Mouse (Mus musculus) cerebellum, postnatal 10 days (tissue): Measurements from ENCODE around the gene Col12a1.
A peak's percentile ranks its signal among the peaks of the same experiment; 100 is the strongest.

Experiments used
- DNase-seq, 2 experiments: peaks; one replicate each; pipeline ENCODE4 v3.0.0; 2021; ENCODE audit warnings: mixed read lengths in 2 of 2

Col12a1 gene

GRCm38 (mm10) chr9:79603448-79603847 lies 115.2 kb downstream of the Col12a1 start:
- DNase-seq: no peak

DNA sequence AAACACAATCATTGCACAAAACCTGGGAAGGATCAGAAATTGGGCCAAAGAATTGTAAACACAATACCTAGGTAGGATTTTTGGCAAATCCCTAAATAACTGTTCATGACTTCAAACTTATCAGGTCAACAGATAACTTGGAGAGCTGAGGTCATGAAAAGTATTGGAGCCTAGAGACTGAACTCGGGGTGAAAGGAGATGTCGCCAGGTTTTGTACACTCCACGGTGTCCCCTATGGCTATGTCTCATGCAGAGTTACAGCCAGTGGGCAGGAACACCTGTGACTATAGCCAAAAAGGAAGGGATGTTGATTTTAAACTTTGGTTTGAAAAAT lies 118.4 kb downstream of the Col12a1 start:
- no peak for DNase-seq

GRCm38 (mm10) chr9:79599395-79600236 lies 119.0 kb downstream of the Col12a1 start:
- DNase-seq: peak; percentile 20 to 21

GRCm38 (mm10) chr9:79598578-79598977 lies 120.1 kb downstream of the Col12a1 start:
- DNase-seq: no peak

GRCm38 (mm10) chr9:79586415-79587195 lies 132.0 kb downstream of the Col12a1 start:
- no peak for DNase-seq

DNA sequence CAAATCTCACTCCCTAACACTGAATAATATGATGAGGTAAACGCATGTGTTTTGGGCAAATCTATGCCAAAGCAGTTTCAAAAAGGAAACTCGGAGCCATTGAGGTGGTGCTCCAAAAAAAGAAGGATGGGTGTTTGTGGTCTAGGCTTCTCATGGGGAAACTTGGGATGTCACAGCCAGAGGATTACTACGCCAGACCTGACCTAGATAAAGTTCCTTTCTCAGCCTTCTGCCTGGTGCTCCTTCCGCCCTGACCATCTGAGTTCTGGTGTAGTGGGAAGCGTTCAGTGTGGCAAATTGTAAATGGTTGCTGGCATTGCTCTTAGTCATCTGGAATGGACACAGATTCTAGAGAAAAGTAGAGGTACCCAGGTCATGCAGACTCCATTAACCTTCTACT lies 151.8 kb downstream of the Col12a1 start:
- DNase-seq: no peak

GRCm38 (mm10) chr9:79553297-79553696 lies 165.3 kb downstream of the Col12a1 start:
- no peak for DNase-seq
